Mouse (Mus musculus): ENCODE results near the gene Hpgds. TPM values are rescaled to one million over a fixed set of nuclear protein-coding genes. Genes with fewer than 3 reads are reported as not detected.

The Hpgds gene
- polyA plus RNA-seq (2014; fragmentation: Nextera tagmentation; extraction: Ambion mirVana): 3.4 and 4.2 TPM in 2 replicates

- ATAC-seq (ENCODE audit: insufficient number of reproducible peaks, insufficient read depth, low FRiP score, low read depth): no peak
- Histone ChIP-seq H3K9ac (ENCODE audit: low read length) (no peak within 1 kb of the TSS), H3K4me2 (ENCODE audit: low read length) (no peak within 1 kb of the TSS), H3K9me3 (ENCODE audit: control insufficient read depth, low read length) (no peaks in the 10 kb centered on the region), H3K4me3 (ENCODE audit: control insufficient read depth in 1 of 2, insufficient read depth in 1 of 2, low read depth in 1 of 2, low read length in 2 of 2) (no peak within 1 kb of the TSS), H3K27ac (replicated peaks in 1 of 2; ENCODE audit: control insufficient read depth in 1 of 2, insufficient read depth in 1 of 2, low read depth in 2 of 2, low read length in 2 of 2) (no peak within 1 kb of the TSS), H3K36me3 (ENCODE audit: control insufficient read depth, insufficient read depth, low read length) (no peaks in the 10 kb centered on the region), H3K27me3 (ENCODE audit: control insufficient read depth, insufficient read depth, low read length) (no peaks in the 10 kb centered on the region), H3K4me1 (ENCODE audit: control insufficient read depth in 2 of 2, insufficient read depth in 2 of 2, low read length in 2 of 2) (no peaks in the 10 kb centered on the region)
- 70% methylated on average over 16 of the region's 16 CpGs for WGBS
These were observed at the start of gene Hpgds for GRCm38 (mm10) chr6:65144621-65145205. Gene Hpgds (minus strand): TSS chr6:65144908.

- Histone ChIP-seq H3K9ac (ENCODE audit: low read length) (no peak overlapping the region), H3K4me3 (ENCODE audit: control insufficient read depth in 1 of 2, insufficient read depth in 1 of 2, low read depth in 1 of 2, low read length in 2 of 2) (no peak overlapping the region), H3K27ac (replicated peaks in 1 of 2; ENCODE audit: control insufficient read depth in 1 of 2, insufficient read depth in 1 of 2, low read depth in 2 of 2, low read length in 2 of 2) (peak overlapping the region; percentile 41 to 44; a peak in 1 of 4 replicates), H3K4me1 (ENCODE audit: control insufficient read depth in 2 of 2, insufficient read depth in 2 of 2, low read length in 2 of 2) (no peaks in the 10 kb centered on the region), H3K36me3 (ENCODE audit: control insufficient read depth, insufficient read depth, low read length) (no peaks in the 10 kb centered on the region), H3K4me2 (ENCODE audit: low read length) (no peak overlapping the region), H3K27me3 (ENCODE audit: control insufficient read depth, insufficient read depth, low read length) (no peaks in the 10 kb centered on the region), H3K9me3 (ENCODE audit: control insufficient read depth, low read length) (no peaks in the 10 kb centered on the region)
- WGBS: 35% methylated on average over 5 of the region's 5 CpGs
- no peak for ATAC-seq (ENCODE audit: insufficient number of reproducible peaks, insufficient read depth, low FRiP score, low read depth)
These were observed 20.3 kb upstream of the Hpgds start for GRCm38 (mm10) chr6:65164977-65165376.

GRCm38 (mm10) chr6:65164137-65164536 is 19.4 kb upstream of the Hpgds start:
- Histone ChIP-seq H3K4me3 (ENCODE audit: control insufficient read depth in 1 of 2, insufficient read depth in 1 of 2, low read depth in 1 of 2, low read length in 2 of 2) (no peak overlapping the region), H3K27ac (replicated peaks in 1 of 2; ENCODE audit: control insufficient read depth in 1 of 2, insufficient read depth in 1 of 2, low read depth in 2 of 2, low read length in 2 of 2) (peak overlapping the region; percentile 59 to 78; a peak in 3 of 4 replicates), H3K27me3 (ENCODE audit: control insufficient read depth, insufficient read depth, low read length) (no peaks in the 10 kb centered on the region), H3K36me3 (ENCODE audit: control insufficient read depth, insufficient read depth, low read length) (no peaks in the 10 kb centered on the region), H3K9me3 (ENCODE audit: control insufficient read depth, low read length) (no peaks in the 10 kb centered on the region), H3K4me1 (ENCODE audit: control insufficient read depth in 2 of 2, insufficient read depth in 2 of 2, low read length in 2 of 2) (no peaks in the 10 kb centered on the region), H3K4me2 (ENCODE audit: low read length) (no peak overlapping the region), H3K9ac (ENCODE audit: low read length) (no peak overlapping the region)
- no peak for ATAC-seq (ENCODE audit: insufficient number of reproducible peaks, insufficient read depth, low FRiP score, low read depth)
- 62% methylated on average over 6 of the region's 6 CpGs for WGBS

- H3K27me3 ChIP-seq (ENCODE audit: control insufficient read depth, insufficient read depth, low read length): no peaks in the 10 kb centered on the region
- 78% methylated on average over 4 of the region's 4 CpGs for WGBS
- no peaks in the 10 kb centered on the region for H3K4me1 ChIP-seq (ENCODE audit: control insufficient read depth in 2 of 2, insufficient read depth in 2 of 2, low read length in 2 of 2)
- no peak overlapping the region for H3K4me2 ChIP-seq (ENCODE audit: low read length)
- no peak overlapping the region for H3K4me3 ChIP-seq (ENCODE audit: control insufficient read depth in 1 of 2, insufficient read depth in 1 of 2, low read depth in 1 of 2, low read length in 2 of 2)
- no peak overlapping the region for H3K27ac ChIP-seq (replicated peaks in 1 of 2; ENCODE audit: control insufficient read depth in 1 of 2, insufficient read depth in 1 of 2, low read depth in 2 of 2, low read length in 2 of 2)
- no peak for ATAC-seq (ENCODE audit: insufficient number of reproducible peaks, insufficient read depth, low FRiP score, low read depth)
- no peak overlapping the region for H3K9ac ChIP-seq (ENCODE audit: low read length)
- H3K9me3 ChIP-seq (ENCODE audit: control insufficient read depth, low read length): no peaks in the 10 kb centered on the region
- no peaks in the 10 kb centered on the region for H3K36me3 ChIP-seq (ENCODE audit: control insufficient read depth, insufficient read depth, low read length)
These were observed 14.8 kb upstream of the Hpgds start for GRCm38 (mm10) chr6:65159381-65159942.

- no peaks in the 10 kb centered on the region for H3K4me1 ChIP-seq (ENCODE audit: control insufficient read depth in 2 of 2, insufficient read depth in 2 of 2, low read length in 2 of 2)
- WGBS: 90% methylated on average over 4 of the region's 4 CpGs
- H3K36me3 ChIP-seq (ENCODE audit: control insufficient read depth, insufficient read depth, low read length): no peaks in the 10 kb centered on the region
- no peaks in the 10 kb centered on the region for H3K9me3 ChIP-seq (ENCODE audit: control insufficient read depth, low read length)
- H3K27ac ChIP-seq (replicated peaks in 1 of 2; ENCODE audit: control insufficient read depth in 1 of 2, insufficient read depth in 1 of 2, low read depth in 2 of 2, low read length in 2 of 2): no peak overlapping the region
- no peak for ATAC-seq (ENCODE audit: insufficient number of reproducible peaks, insufficient read depth, low FRiP score, low read depth)
- no peaks in the 10 kb centered on the region for H3K27me3 ChIP-seq (ENCODE audit: control insufficient read depth, insufficient read depth, low read length)
- no peak overlapping the region for H3K4me3 ChIP-seq (ENCODE audit: control insufficient read depth in 1 of 2, insufficient read depth in 1 of 2, low read depth in 1 of 2, low read length in 2 of 2)
- H3K4me2 ChIP-seq (ENCODE audit: low read length): no peak overlapping the region
- no peak overlapping the region for H3K9ac ChIP-seq (ENCODE audit: low read length)
These were observed 12.3 kb upstream of the Hpgds start for GRCm38 (mm10) chr6:65157042-65157441.

- Histone ChIP-seq H3K9me3 (ENCODE audit: control insufficient read depth, low read length) (no peaks in the 10 kb centered on the region), H3K9ac (ENCODE audit: low read length) (no peak overlapping the region), H3K4me3 (ENCODE audit: control insufficient read depth in 1 of 2, insufficient read depth in 1 of 2, low read depth in 1 of 2, low read length in 2 of 2) (no peak overlapping the region), H3K27me3 (ENCODE audit: control insufficient read depth, insufficient read depth, low read length) (no peaks in the 10 kb centered on the region), H3K36me3 (ENCODE audit: control insufficient read depth, insufficient read depth, low read length) (no peaks in the 10 kb centered on the region), H3K4me2 (ENCODE audit: low read length) (no peak overlapping the region), H3K27ac (replicated peaks in 1 of 2; ENCODE audit: control insufficient read depth in 1 of 2, insufficient read depth in 1 of 2, low read depth in 2 of 2, low read length in 2 of 2) (no peak overlapping the region), H3K4me1 (ENCODE audit: control insufficient read depth in 2 of 2, insufficient read depth in 2 of 2, low read length in 2 of 2) (peaks cover 3% of the 10 kb centered on the region in 2 experiments; a peak in 1 of 4 replicates)
- no peak for ATAC-seq (ENCODE audit: insufficient number of reproducible peaks, insufficient read depth, low FRiP score, low read depth)
- WGBS: 51% methylated on average over 3 of the region's 3 CpGs
These were observed 8.9 kb upstream of the Hpgds start for GRCm38 (mm10) chr6:65153570-65153969.

GRCm38 (mm10) chr6:65150703-65151102 is 6.0 kb upstream of the Hpgds start:
- no peaks in the 10 kb centered on the region for H3K36me3 ChIP-seq (ENCODE audit: control insufficient read depth, insufficient read depth, low read length)
- ATAC-seq (ENCODE audit: insufficient number of reproducible peaks, insufficient read depth, low FRiP score, low read depth): no peak
- H3K4me2 ChIP-seq (ENCODE audit: low read length): peak overlapping the region; percentile 62
- H3K27me3 ChIP-seq (ENCODE audit: control insufficient read depth, insufficient read depth, low read length): no peaks in the 10 kb centered on the region
- H3K9ac ChIP-seq (ENCODE audit: low read length): peak overlapping the region; percentile 55
- 11% methylated on average over 22 of the region's 22 CpGs for WGBS
- H3K9me3 ChIP-seq (ENCODE audit: control insufficient read depth, low read length): no peaks in the 10 kb centered on the region
- H3K4me1 ChIP-seq (ENCODE audit: control insufficient read depth in 2 of 2, insufficient read depth in 2 of 2, low read length in 2 of 2): peaks cover 3% of the 10 kb centered on the region in 2 experiments; a peak in 1 of 4 replicates
- H3K27ac ChIP-seq (replicated peaks in 1 of 2; ENCODE audit: control insufficient read depth in 1 of 2, insufficient read depth in 1 of 2, low read depth in 2 of 2, low read length in 2 of 2): no peak overlapping the region
- H3K4me3 ChIP-seq (ENCODE audit: control insufficient read depth in 1 of 2, insufficient read depth in 1 of 2, low read depth in 1 of 2, low read length in 2 of 2): peak overlapping the region; percentile 20 to 23; a peak in 3 of 4 replicates

- H3K4me1 ChIP-seq (ENCODE audit: control insufficient read depth in 2 of 2, insufficient read depth in 2 of 2, low read length in 2 of 2): peaks cover 3% of the 10 kb centered on the region in 2 experiments; a peak in 1 of 4 replicates
- no peak overlapping the region for H3K4me3 ChIP-seq (ENCODE audit: control insufficient read depth in 1 of 2, insufficient read depth in 1 of 2, low read depth in 1 of 2, low read length in 2 of 2)
- no peak for ATAC-seq (ENCODE audit: insufficient number of reproducible peaks, insufficient read depth, low FRiP score, low read depth)
- H3K27ac ChIP-seq (replicated peaks in 1 of 2; ENCODE audit: control insufficient read depth in 1 of 2, insufficient read depth in 1 of 2, low read depth in 2 of 2, low read length in 2 of 2): no peak overlapping the region
- no peak overlapping the region for H3K9ac ChIP-seq (ENCODE audit: low read length)
- no peaks in the 10 kb centered on the region for H3K9me3 ChIP-seq (ENCODE audit: control insufficient read depth, low read length)
- WGBS: 80% methylated on average over 4 of the region's 4 CpGs
- H3K27me3 ChIP-seq (ENCODE audit: control insufficient read depth, insufficient read depth, low read length): no peaks in the 10 kb centered on the region
- no peak overlapping the region for H3K4me2 ChIP-seq (ENCODE audit: low read length)
- H3K36me3 ChIP-seq (ENCODE audit: control insufficient read depth, insufficient read depth, low read length): no peaks in the 10 kb centered on the region
These were observed 1.7 kb upstream of the Hpgds start for GRCm38 (mm10) chr6:65146363-65146762.
